Mouse (Mus musculus) activated CD4-positive, CD25-positive, alpha-beta regulatory T cell, adult 4 months (primary cell): ENCODE results near the gene Cfap43. TPM values are rescaled to one million over a fixed set of nuclear protein-coding genes. Genes with fewer than 3 reads are reported as not detected.

ENCODE experiments used
- ATAC-seq: one replicate; pipeline ENCODE4 v1.8.0; 2017
- polyA plus RNA-seq, 2 experiments: library from polyadenylated mRNA; unstranded; fragments of 100-300 nt; shearing (Covaris generic); gene quantifications; one replicate each; pipeline ENCODE4 v1.2.1; 2017

Cfap43 gene
- polyA plus RNA-seq, 2 experiments from 2014 or later: 0.28 to 0.32 TPM

DNA sequence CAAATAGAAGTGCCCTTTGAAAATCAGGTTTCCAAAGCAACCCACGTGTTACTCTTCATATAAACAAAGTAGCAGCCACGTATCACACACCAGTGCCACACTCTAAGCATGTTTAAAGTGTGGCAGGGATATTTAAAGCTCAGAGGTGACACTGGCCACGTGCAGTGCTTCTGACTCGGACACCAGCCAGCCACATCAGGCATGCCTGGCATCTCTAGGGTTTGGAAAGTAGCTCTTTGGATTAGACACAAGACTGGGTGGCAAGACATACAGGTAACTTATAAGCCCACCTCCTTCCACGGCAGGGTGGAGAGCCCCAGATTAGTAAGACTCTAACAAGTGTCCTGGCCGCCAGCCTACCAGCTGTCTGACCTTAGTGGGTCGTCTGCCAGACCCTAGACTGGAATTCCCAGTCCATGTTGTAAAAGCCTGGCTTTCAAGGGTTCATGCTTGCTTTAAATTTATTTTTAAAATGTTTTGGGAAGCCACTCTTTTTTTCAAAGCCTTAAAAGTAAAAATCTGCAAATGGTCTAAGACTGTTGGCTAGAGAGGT lies 33.8 kb downstream of the Cfap43 start:
- ATAC-seq: no peak

- ATAC-seq: no peak
Measured at GRCm38 (mm10) chr19:47884296-47885085, 34.6 kb downstream of the Cfap43 start.

- ATAC-seq: no peak
Measured at GRCm38 (mm10) chr19:47882882-47883254, 36.2 kb downstream of the Cfap43 start.

DNA sequence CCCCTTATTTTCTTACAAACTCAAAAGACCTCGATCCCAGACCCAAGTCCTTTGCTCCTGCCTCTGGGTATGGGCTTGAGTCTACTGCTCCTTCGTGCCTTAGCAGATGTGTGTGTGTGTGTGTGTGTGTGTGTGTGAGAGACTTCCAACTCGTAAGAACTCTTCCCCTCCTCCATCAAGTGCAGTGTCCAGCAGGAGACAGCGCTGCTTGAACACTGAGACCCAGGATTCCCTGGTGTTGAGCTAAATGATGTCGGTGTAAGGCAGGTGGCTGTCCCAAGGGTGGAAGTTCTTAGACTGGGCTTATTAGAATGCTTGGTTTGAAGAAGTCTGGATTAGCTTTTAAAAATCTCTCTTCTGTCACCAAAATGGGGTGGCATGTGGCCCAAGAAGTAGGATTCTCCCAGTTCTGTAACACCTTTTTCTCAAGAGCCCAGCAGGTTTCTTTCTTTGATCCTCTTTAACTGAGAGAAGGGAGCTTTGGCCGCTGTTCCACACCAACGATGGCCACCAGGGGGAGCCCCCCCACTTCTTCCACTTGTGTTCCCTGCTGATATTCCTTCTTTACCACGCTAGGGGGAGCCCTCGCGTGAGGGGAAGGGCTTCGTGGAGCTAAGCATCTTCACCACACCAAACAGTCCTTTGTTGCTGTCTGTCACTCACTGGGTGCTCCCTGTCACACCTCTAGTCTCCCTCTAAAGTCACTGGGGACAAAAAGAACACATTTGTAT lies 36.8 kb downstream of the Cfap43 start:
- peak; percentile 75 for ATAC-seq

DNA sequence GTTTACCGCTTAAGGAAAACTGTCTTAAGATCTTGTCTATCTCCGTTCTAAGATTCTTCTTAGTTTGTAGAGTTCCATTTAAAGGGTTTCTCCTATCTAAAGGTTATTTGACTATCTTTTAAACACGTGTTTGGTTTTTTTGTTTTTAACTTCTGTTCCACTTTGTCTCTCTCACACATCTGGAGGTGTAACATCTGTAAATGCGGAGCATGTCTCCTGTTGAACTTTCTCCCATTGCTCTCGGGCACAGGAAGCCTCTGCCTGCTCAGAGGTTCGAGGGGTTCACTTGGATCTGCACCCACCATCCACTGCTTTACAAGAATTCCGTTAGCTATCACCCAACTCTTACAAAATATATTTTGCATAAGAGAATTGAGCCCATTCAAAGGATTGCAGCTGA lies 37.5 kb downstream of the Cfap43 start:
- no peak for ATAC-seq

- no peak for ATAC-seq
Measured at GRCm38 (mm10) chr19:47876252-47876651, 42.8 kb downstream of the Cfap43 start.

DNA sequence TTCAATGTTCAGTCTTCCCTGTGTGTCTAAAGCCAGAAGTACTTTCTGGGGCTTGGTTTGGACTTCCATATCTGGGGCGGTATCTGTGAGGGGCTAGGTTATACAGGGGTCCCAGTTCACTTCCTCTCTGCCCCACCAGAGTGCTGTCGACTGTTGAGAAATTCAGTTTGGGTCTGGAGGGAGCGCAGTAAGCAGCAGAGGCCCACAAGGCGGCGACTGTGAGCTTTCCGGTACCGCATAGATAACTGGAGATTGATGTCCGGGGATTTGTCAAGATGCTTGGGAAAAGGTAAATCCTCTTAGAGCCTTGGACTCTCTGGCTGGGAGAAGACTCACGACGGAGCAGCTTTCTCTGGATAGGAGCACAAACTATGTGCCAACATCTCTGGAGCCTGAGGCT lies 47.6 kb downstream of the Cfap43 start:
- ATAC-seq: no peak

GRCm38 (mm10) chr19:47870102-47870666 lies 48.9 kb downstream of the Cfap43 start:
- ATAC-seq: no peak

GRCm38 (mm10) chr19:47869516-47869915 lies 49.6 kb downstream of the Cfap43 start:
- no peak for ATAC-seq

- ATAC-seq: no peak
Measured at GRCm38 (mm10) chr19:47868951-47869350, 50.1 kb downstream of the Cfap43 start.

DNA sequence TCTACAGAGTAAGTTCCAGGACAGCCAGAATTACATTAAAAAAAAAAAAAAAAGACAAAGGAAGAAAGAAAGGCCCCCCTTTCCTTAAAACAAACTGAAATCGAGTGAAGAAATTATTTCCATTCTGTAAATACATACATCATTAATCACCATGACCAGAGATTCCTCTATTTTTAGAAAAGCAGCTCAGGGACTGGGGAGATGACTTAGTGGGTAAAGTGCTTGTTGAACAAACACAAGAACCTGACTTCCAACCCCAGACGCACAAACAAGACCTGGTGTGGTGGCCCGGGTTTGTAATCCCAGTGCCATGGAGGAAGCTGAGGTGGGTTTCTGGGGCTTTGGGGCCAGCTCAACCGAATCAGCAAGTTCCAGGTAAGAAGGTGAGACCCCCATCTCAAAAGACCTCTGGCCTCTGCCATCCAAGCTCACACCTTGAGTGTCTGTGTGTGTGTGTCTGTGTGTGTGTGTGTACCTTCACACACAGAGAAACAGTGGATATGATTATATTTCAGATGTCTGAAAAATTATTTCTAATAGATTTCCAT lies 51.4 kb downstream of the Cfap43 start:
- no peak for ATAC-seq

DNA sequence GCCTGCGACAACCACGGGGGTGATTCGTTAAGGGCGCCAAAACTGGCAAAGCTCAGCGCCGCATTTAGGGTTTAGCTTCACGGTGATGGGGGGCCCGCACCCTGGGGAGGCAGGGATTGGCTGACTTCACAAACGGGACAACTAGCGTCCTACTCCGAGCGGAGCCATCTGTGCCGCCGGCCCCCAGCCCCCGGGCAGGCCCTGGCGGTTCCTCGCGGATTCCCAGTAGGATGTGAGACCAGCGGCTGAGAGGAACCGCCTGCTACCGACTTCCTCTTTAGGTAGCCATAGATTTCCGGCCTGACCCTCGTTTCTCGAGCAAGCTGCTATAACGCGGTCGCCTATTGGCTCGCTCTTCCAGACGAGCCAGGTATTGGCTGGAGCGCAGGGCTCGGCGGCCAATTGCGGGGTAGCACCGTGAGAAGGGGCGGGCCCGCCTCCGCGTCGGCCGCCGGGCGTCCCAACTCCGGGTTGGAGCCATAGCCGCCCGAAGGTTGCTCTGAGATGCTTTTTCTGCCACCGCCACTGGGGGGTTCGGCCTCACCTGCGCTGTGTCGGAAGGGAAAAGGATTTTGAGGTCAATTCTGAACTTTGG lies 53.6 kb downstream of the Cfap43 start, which contains the start of gene Gsto2:
Gene Gsto2, plus strand, starts transcription at position 182 of the 595 bp plus-strand sequence.
- ATAC-seq: peak; percentile 99

- no peak for ATAC-seq
Measured at GRCm38 (mm10) chr19:47864721-47865120, 54.4 kb downstream of the Cfap43 start.

- no peak for ATAC-seq
Measured at GRCm38 (mm10) chr19:47864051-47864450, 55.0 kb downstream of the Cfap43 start.

GRCm38 (mm10) chr19:47862581-47862980 lies 56.5 kb downstream of the Cfap43 start:
- ATAC-seq: no peak

DNA sequence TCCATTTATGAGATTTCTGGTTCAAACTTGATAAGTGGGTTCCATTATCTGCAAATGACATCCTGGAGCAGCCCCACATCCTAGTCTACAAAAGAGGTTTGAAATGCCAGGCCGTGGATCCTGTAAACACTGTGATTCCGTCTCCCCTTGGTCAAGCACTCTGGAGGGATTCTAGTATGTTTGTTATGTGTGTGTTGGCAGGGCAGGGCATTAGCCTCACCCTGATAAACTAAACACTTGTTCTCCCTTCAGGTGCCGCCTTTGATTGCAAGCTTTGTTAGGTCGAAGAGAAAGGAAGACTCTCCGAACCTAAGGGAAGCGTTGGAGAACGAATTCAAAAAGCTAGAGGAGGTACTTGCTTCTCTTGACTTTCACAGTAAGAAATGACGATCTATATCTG lies 59.9 kb downstream of the Cfap43 start:
- no peak for ATAC-seq

DNA sequence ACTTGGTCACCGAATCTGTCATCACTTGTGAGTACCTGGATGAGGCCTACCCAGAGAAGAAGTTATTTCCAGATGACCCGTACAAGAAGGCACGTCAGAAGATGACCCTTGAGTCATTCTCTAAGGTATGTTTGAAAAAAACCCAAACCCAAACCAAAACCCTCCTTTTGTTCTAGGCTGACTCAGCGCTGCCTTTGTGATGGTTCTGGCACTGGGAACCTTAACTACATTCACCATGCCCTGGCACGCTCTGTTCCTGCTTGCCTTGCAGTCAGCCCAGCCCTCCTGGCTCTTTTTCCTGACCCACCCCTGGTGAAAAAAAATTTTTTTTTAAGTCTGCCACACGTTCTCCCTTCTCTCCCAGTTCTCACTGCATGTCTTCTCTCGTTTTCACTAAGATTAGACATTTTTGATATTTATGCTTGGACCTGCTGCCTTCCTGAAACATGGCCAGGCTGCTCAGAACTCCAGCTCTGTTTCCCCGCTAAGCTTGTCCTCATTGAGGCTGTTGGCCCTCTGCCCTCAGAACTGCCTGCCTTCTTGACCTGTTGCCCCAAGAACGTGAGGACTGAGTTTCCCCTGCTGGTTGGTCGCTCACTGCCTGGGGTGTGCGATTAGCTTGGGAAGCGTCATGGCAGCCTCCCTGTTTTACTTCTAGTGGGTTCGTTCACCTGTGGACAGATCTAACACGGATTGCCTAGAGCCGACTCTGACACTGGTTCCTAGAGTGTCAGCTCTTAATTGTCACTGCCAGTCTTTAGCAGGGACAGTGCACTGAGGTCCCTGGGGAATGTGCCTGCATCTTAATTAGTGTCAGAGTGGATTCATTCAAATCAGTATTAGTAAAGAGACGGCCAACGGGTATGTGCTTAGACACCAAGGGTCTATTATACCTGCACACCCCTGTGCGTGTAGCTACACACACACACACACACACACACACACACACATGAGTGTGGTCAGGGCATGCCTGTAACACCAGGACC lies 60.8 kb downstream of the Cfap43 start:
- no peak for ATAC-seq

GRCm38 (mm10) chr19:47854796-47855783 lies 64.0 kb downstream of the Cfap43 start, which contains the start of gene Gsto1:
Gene Gsto1 (plus strand): TSS chr19:47854970.
- ATAC-seq: peak; percentile 68

DNA sequence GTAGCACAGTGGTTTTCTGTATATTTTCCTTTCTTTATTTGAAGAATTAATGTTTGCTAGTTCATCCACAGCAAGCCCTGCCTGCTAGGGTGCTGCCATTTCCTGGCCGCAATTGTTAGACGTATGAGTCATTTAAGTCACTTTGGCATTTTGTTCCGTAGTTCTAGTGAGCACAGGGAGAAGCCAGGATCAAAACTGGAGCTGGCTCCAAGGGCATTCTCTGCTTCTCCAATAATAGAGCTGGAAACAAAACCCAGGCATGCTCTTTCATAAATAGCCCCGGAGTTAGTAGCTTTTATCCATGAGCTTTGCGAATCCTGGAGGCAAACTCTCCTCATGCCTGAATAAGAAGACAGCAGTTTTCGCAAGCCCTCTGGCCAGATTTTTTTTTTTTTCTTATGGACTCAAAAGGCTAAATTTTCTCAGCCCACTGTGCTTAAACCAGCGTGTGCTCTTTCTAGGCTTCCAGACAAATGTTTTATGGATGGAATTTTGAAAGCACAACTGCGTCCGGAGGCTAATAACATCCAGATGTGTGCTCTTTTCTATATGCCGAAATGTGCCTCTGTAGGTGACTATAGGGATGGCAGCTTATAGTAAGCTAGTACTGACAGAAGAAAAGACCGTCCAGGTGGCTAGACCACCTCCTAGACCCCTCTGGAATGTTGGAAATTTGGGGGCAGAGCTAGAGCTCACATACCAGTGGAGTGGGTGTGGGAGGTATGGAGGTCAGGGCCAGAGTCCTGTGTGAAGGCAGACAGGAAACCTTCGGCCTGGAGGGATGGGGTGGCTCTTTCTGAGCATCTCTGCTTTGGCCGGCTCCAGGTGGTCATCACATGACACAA lies 64.9 kb downstream of the Cfap43 start:
- no peak for ATAC-seq
